ENCODE assay signal across 15 mouse cellular contexts in genomic region chr15:96115196-96115595, GRCm38 (mm10).
DNase-seq lines count a peak whose midpoint lies in the region; ATAC-seq lines count a peak whose summit lies in the region.
"Had no signal": no experiment of that assay in that cellular context is flagged by ENCODE, and none has a peak within 500 bp of the region (broad histone marks: within the 10 kb centered on the region; RNA-seq: fewer than 3 reads in every experiment).

No protein-coding gene starts in this region.

- peak overlapping the region; percentile 27 for H3K4me3 ChIP-seq in heart, embryonic 10.5 days
- no peak overlapping the region for H3K4me3 ChIP-seq in neural tube, embryonic 15.5 days (replicated peaks)
- H3K4me3 ChIP-seq: intestine, embryonic 15.5 days; liver, embryonic 13.5 days; megakaryocyte, embryonic 14.5 days had no signal

- intact Hi-C loops in heart, postnatal 25 days (cut with DNase I) = no loop called here

- H3K9ac ChIP-seq in neural tube, embryonic 15.5 days (replicated peaks) = no peak overlapping the region
- H3K9ac ChIP-seq: intestine, embryonic 15.5 days; liver, embryonic 13.5 days had no signal

- no peaks in the 10 kb centered on the region for H3K36me3 ChIP-seq in heart, embryonic 10.5 days
- no peaks in the 10 kb centered on the region for H3K36me3 ChIP-seq in neural tube, embryonic 15.5 days
- H3K36me3 ChIP-seq: G1E; intestine, embryonic 15.5 days; liver, embryonic 13.5 days had no signal

- H3K27me3 ChIP-seq in heart, embryonic 10.5 days (ENCODE audit: insufficient read depth, poor library complexity, severe bottlenecking) = peaks cover 9% of the 10 kb centered on the region; the same call in 1 of the 2 replicates
- no peaks in the 10 kb centered on the region for H3K27me3 ChIP-seq in neural tube, embryonic 15.5 days (replicated peaks)
- H3K27me3 ChIP-seq: intestine, embryonic 15.5 days; megakaryocyte, embryonic 14.5 days had no signal

- ATAC-seq in neural tube, embryonic 15.5 days (ENCODE audit: low FRiP score) = no peak
- ATAC-seq: intestine, embryonic 15.5 days; lung, postnatal 0 days had no signal

- H3K9me3 ChIP-seq in heart, embryonic 10.5 days = no peaks in the 10 kb centered on the region
- no peaks in the 10 kb centered on the region for H3K9me3 ChIP-seq in neural tube, embryonic 15.5 days (replicated peaks)
- H3K9me3 ChIP-seq: intestine, embryonic 15.5 days; liver, embryonic 13.5 days had no signal

- H3K4me2 ChIP-seq in neural tube, embryonic 15.5 days = peak overlapping the region; percentile 3; the same call in 1 of the 2 replicates
- H3K4me2 ChIP-seq: intestine, embryonic 15.5 days; liver, embryonic 13.5 days had no signal

- 27% methylated on average over 10 of the region's 10 CpGs for WGBS in heart, embryonic 10.5 days
- 47% methylated on average over 10 of the region's 10 CpGs for WGBS in neural tube, embryonic 15.5 days

- H3K27ac ChIP-seq in heart, embryonic 10.5 days = no peak overlapping the region
- H3K27ac ChIP-seq in neural tube, embryonic 15.5 days (replicated peaks) = no peak overlapping the region
- H3K27ac ChIP-seq: intestine, embryonic 15.5 days; liver, embryonic 13.5 days had no signal

- no peak for DNase-seq in heart, embryonic 10.5 days (ENCODE audit: low spot score)
- DNase-seq in heart, postnatal 25 days (ENCODE audit: low spot score) = no peak
- peak; percentile 2 to 37 for DNase-seq in layer of hippocampus, adult 18-20 months (ENCODE audit: low spot score in 2 of 2)
- no peak for DNase-seq in layer of hippocampus, adult 11-12 months (ENCODE audit: low spot score)
- no peak for DNase-seq in neural tube, embryonic 10.5 days (ENCODE audit: extremely low spot score, low spot score)
- DNase-seq in right cerebral cortex, postnatal 25 days = peak; percentile 6
- DNase-seq: adrenal gland, postnatal 10 days; cerebellum, adult 9-11 months; liver, embryonic 13.5 days; thymus, adult 18-20 months had no signal

- H3K4me1 ChIP-seq in heart, embryonic 10.5 days = peaks cover 16% of the 10 kb centered on the region
- H3K4me1 ChIP-seq in neural tube, embryonic 15.5 days = 0 out of 2 replicates have a peak, but pooled peaks cover 4% of the 10 kb centered on the region
- H3K4me1 ChIP-seq: intestine, embryonic 15.5 days; liver, embryonic 13.5 days; megakaryocyte, embryonic 14.5 days had no signal

Comparison
In these comparisons a context has a peak if more than half of its experiments do, and no peak if none do; other contexts are left out.
1. DNase-seq: peak in layer of hippocampus, adult 18-20 months (2 of 2) and right cerebral cortex, postnatal 25 days (single experiment); none in heart, embryonic 10.5 days (single experiment), heart, postnatal 25 days (single experiment), layer of hippocampus, adult 11-12 months (single experiment) and neural tube, embryonic 10.5 days (single experiment).